Mouse (Mus musculus): ENCODE results near the gene Eps8l1.

Gene Eps8l1

DNA sequence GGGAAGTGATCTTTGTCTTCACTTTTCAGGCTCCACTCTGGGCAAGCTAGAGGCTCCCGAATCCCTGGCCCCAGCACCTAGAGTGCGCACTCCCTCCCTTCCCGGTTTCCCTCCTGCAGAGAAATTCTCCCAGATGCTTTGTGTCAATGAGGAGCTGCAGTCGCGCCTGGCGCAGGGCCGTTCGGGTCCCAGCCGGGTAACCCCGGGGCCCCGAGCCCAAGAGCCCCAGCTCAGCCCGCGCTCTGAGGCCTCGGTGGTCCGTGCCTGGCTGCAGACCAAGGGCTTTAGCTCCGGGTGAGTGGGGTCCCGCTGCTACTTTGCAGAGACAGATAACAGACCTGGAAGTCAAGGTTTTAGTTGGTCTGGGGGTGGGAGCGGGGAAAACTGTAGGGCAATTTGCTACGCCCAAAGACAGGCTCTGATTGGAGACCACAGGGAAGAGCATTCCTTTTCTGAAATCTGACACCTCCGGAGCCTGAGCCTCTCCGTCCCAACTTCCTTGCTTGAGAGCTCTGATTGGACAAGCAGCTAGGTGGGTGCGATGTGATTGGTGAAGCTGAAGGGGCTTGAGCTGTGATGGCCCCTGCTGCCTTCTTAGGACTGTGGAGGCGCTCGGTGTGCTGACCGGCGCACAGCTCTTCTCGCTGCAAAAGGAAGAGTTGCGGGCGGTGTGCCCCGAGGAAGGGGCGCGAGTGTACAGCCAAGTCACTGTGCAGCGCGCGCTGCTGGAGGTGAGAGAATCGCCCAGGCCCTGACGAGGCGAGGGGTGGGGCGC is 17.7 kb downstream of the Eps8l1 start:
- DNase-seq (ENCODE audit: low spot score in 2 of 2) = peak in 1 of 2 experiments; percentile 12

GRCm38 (mm10) chr7:4478796-4479291 is 18.4 kb downstream of the Eps8l1 start:
- DNase-seq (ENCODE audit: low spot score in 2 of 2) = no peak

DNA sequence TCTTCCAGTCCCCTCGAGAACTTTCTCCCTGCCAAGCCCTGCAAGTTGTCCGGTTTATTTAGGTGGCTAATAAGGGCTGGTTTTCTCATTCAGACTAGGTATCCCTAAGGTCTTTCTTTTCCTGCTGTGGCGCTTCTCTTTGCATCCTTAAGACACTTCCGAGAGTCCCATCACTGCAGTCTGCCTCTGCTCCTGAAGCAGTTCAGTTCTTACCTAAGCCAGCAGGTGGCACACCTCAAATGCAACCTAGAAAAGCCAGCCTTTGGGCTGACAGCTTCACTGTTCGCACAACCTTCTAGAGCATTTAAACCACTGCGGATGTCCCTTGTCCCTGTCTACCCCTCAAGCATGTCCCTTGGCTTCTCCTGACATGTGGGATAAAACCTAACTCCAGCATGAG is 19.2 kb downstream of the Eps8l1 start:
- DNase-seq (ENCODE audit: low spot score in 2 of 2) = peak in 1 of 2 experiments; percentile 41

DNA sequence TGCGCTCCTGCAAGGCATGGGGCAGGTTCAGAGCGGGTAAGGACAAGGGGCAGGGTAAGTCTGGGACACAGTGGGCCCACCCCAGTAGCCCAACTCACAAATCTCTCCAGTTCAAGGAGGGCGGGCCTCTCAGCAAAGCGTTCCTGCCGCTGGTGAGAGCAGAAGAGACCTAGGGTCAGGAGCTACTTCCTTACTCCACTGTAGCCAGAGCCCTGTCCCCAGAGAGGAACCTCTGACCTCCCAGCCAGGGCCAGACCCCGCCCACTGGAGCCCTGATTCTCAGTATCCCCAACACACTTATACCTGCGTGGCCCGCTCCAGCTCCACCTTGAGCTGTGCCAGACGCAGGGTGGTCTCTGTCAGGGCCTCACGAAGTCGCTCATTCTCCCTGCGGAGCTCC is 21.8 kb downstream of the Eps8l1 start:
- no peak for DNase-seq (ENCODE audit: low spot score in 2 of 2)

DNA sequence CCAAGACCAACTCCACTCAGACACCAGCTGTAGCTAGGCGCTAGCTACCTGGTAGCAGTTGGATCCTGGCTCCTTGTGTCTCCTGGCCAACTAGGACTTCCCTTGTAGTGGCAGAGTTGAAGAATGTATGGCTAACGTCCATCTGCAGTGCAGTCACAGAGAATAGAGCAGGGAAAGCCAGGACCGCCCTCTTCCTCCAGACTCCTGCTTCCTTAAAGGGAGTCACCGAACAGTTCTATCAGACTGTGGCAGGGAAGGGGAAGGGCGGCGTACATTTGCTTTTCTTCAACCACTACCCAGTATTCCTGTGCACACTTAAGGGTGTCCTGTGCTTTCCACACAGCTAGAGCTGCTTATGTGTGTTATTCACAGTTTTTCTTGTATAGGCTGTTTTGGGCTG is 30.8 kb downstream of the Eps8l1 start:
- no peak for DNase-seq (ENCODE audit: low spot score in 2 of 2)

- peak; percentile 60 to 79 for DNase-seq (ENCODE audit: low spot score in 2 of 2)
These were observed 32.1 kb downstream of the Eps8l1 start for GRCm38 (mm10) chr7:4492284-4493224.

DNA sequence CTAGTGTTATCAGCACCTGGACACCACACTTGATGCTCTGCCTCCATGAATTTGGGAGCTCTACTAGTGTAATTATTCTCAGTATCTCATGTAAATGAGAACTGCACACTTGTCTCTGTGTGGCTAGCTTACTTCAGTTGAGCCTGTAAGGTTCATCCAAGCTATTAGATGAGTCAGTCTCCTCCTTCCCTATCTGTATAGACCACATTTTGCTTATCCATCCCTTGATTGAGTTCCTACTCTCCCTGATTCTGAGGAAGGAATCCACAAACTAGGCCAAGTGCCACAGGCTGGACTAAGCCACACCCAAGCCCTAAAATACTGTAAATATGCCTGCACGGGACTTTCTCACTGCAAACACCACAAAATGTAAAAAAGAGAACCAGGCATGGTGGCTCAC is 33.5 kb downstream of the Eps8l1 start:
- no peak for DNase-seq (ENCODE audit: low spot score in 2 of 2)

DNA sequence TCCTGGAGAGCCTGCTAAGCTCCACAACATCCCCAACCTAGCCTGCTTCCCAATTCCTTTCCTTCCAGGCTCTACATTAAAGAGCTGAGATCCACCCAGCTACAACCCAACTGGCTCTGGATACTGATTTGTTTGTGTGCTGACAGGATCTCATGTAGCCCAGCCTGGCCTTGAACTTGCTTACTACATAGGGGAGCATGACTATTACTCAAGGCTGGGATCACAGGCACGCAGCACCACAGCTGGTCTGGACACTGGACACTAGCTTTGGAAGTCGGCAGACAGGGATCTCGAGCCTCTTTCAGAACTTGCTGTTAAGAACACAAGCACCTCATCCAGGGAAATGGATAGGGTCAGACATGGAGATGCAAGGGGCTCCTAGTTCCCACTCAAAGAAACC is 36.0 kb downstream of the Eps8l1 start:
- no peak for DNase-seq (ENCODE audit: low spot score in 2 of 2)

- no peak for DNase-seq (ENCODE audit: low spot score in 2 of 2)
These were observed 36.9 kb downstream of the Eps8l1 start for GRCm38 (mm10) chr7:4497271-4497903.

DNA sequence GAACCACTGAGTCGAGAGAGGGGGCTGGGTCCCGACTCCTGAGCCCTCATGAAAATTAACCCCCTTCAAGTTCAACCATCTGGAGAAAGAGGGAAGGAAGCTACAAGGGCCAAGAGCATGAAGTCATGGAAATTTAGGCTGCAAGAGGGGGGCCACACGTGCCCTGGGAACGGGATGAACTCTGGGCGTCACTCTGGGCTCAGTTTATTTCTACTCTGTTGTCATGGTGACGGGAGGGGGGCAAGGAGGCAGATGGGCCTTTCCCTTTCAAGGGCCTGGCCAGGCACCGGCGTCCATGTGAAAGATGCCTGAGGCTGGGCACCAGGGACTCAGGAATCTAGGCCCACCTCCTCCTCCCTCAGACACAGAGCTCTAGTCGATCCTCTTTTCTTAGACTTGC is 37.8 kb downstream of the Eps8l1 start:
- no peak for DNase-seq (ENCODE audit: low spot score in 2 of 2)

DNA sequence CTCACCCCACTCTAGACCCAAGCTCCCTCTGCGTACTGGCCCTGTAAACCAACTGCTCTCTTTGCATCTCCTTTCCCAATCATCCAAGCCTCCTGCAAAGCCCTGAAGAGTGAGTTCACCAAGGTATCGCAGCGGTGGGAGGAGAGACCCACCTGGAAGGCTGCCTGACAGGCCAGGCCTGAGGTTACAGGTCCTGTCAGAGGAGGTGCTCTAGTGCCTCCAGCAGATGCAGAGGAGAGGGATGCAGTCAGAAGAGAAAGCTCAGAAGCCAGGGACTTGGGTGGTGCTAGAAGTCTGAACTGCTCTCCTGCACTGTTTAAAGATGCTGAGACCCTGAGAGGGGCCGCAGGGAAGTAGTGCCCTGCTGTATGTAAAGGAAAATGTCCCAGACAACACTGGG is 38.6 kb downstream of the Eps8l1 start:
- no peak for DNase-seq (ENCODE audit: low spot score in 2 of 2)

DNA sequence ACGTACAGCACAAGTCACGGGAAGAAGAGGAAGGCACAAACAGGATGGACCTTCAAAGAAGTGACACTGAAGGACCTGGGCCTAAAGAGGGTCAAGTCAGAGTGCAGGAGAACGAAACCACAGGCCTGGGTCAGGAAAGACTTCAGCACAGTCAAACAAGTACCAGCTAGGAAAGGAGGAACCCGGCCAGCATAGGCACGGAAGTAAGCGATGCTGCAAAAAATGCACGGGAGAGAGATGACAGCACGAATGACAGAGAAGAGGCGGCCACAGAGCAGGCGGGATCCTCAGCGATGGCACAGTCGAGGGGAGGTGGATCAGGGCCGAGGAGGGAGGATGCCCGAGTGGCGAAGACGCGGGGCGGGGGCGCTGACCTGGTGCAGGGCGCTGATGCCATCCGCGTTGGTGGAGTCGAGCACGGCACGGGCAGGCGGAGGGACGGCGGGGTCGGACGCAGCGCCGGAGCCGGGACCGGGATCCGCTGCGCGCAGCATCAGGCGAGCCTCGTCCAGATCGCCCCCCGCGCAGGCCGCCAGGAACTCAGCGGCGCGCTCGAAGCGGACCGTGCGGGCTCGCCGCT is 40.5 kb downstream of the Eps8l1 start:
- peak; percentile 36 to 42 for DNase-seq (ENCODE audit: low spot score in 2 of 2)

- DNase-seq (ENCODE audit: low spot score in 2 of 2) = peak; percentile 89 to 93
These were observed 41.3 kb downstream of the Eps8l1 start, which contains the start of gene Ppp1r12c for GRCm38 (mm10) chr7:4501558-4502397. Gene Ppp1r12c (minus strand): TSS chr7:4501680.

- no peak for DNase-seq (ENCODE audit: low spot score in 2 of 2)
These were observed 42.1 kb downstream of the Eps8l1 start for GRCm38 (mm10) chr7:4502421-4503090.

DNA sequence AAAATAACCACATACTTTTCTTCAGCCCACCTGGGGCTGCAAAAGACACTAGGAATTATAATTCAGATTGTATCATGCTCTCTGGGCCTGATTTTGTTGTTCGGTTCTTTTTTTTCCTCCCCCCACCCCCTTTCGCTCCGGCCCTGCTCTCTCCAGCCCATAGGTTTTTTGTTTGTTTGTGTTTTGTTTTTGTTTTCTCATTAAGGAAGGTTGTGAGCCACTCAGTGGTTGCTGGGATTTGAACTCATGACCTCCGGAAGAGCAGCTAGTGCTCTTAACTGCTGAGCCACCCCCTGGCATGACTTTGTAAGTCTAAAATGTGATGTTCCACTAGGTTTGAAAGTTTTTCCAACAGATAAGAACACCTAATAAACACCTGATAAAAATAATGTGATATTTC is 42.6 kb downstream of the Eps8l1 start:
- no peak for DNase-seq (ENCODE audit: low spot score in 2 of 2)

GRCm38 (mm10) chr7:4503858-4504257 is 43.4 kb downstream of the Eps8l1 start:
- DNase-seq (ENCODE audit: low spot score in 2 of 2) = no peak

- no peak for DNase-seq (ENCODE audit: low spot score in 2 of 2)
These were observed 44.4 kb downstream of the Eps8l1 start for GRCm38 (mm10) chr7:4504646-4505435.

DNA sequence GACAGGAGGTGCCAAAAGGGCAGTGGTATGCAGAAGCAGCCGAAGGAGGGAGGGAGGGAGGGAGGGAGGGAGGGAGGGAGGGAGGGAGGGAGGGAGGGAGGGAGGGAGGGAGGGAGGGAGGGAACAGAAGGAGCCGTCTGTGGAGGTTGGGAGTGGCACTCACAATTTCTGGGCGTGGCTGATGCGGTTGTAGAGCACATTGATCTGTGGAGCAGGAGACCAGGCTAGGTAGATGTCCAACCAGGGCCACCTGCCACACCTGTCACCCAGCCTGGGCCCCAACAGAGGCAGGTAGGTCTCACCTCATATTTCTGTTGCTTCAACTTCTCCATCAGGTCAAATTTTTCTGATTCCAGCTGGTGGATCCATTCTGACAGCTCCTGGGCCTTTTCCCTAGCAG is 46.7 kb downstream of the Eps8l1 start:
- DNase-seq (ENCODE audit: low spot score in 2 of 2) = no peak

DNA sequence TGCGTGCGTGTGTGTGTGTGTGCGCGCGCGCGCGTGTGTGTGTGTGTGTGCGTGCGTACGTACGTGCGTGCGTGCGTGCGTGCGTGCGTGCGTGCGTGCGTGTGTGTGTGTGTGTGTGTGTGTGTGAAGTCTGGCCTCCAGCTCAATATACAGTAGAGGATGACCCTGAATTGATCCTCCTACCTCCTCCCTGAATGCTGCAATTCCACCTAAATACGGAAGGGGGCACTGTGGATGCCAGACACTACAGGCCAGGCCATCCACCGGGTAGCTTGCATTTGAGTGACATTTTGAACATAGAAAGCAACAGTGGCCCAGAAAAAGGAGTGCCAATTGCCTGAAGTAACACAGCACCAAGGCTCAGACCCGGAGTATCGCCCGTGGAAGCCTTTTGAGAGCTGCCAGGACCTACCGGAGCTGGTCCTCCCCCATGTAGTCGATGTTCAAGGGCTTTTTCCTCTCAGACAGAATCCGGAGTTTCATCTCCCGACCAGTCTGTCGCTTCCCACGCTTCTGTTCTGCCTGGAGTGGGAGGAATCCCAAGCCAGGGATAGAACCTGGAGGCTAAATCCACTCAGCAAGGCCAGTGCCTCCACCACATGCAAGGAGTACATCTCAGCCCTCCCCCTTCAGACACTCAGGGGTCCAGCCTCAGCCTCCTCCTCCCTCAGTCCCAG is 47.7 kb downstream of the Eps8l1 start:
- DNase-seq (ENCODE audit: low spot score in 2 of 2) = no peak
